Comparison of ENCODE assay signal across 13 mouse cellular contexts in the genomic region with DNA sequence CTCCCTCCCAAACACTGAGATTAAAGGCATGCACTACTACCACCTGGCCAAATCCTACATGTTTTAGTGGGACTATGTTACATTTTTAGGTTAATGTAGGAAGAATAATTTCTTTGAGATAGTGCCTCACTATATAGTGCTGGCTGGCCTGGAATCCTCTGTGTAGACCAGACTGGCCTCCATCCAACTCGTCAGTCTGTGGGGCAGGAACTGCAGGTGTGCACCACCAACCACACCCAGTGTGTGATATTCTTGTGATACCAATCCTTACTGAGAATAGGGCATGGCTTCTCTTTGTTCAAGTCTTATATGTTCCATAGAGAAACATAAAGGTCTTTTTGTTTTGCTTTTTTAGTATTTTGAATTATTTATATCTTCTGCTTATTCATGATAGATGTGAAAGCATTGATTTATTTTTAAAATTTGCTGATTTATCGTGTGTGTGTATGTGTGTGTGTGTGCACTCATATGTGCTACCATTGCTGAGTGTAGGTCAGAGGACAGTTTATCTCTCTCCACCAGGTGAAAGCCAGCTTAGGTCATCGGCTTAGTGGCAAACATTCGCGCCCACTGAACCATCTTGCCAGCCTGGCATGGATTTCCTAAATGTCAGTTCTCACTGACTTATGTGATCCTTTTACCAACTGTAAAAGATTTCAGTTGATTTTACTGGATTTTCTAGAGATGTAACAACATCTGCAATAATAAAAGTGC.
"Had no signal": no experiment of that assay in that cellular context is flagged by ENCODE, and none has a peak within 500 bp of the region (broad histone marks: within the 10 kb centered on the region; RNA-seq: fewer than 3 reads in every experiment).

No protein-coding gene starts in this region.

- H3K36me3 ChIP-seq: midbrain, embryonic 12.5 days; midbrain, embryonic 15.5 days; neural tube, embryonic 12.5 days; stomach, embryonic 15.5 days had no signal

- H3K27ac ChIP-seq: liver, embryonic 14.5 days; midbrain, embryonic 12.5 days; midbrain, embryonic 15.5 days; neural tube, embryonic 12.5 days; stomach, embryonic 15.5 days had no signal

- H3K9ac ChIP-seq: liver, embryonic 14.5 days; lung, embryonic 14.5 days; midbrain, embryonic 12.5 days; midbrain, embryonic 15.5 days; neural tube, embryonic 12.5 days; stomach, embryonic 15.5 days had no signal

- H3K4me1 ChIP-seq: midbrain, embryonic 12.5 days; neural tube, embryonic 12.5 days had no signal

- DNase-seq: lung, adult 18-20 months; lung, embryonic 14.5 days; lung, postnatal 10 days; lung, postnatal 4 days; right cerebral cortex, postnatal 14 days; thymus, adult 18-20 months; thymus, postnatal 14 days; thymus, postnatal 36 days had no signal

- H3K4me3 ChIP-seq: midbrain, embryonic 12.5 days; midbrain, embryonic 15.5 days; neural tube, embryonic 12.5 days; stomach, embryonic 15.5 days had no signal

- H3K27me3 ChIP-seq: midbrain, embryonic 12.5 days; midbrain, embryonic 15.5 days; neural tube, embryonic 12.5 days; stomach, embryonic 15.5 days had no signal
